18 mouse cellular contexts compared by ENCODE assay signal in the genomic region with DNA sequence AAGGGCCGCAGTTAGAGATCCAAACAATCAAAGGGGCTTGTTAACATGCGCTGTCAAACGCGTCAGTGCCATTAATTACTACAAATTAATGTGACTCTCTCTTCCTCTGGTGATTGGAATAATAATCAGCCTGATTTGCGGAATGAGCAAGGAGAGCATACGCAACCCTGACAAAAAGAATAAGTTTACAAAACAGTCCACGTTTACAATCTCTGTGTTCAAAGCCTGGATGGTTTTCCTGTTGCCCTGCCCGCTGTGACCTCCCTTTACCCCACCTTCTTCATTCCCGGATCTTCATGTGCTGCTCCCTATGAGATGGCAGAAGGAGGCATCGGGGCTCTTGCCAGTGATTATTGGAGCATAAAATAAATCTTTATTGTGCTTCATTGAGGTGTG. TPM values are rescaled to one million over a fixed set of nuclear protein-coding genes. Genes with fewer than 3 reads are reported as not detected.
DNase-seq lines count a peak whose midpoint lies in the region; ATAC-seq and TF ChIP-seq lines count a peak whose summit lies in the region.
"Had no signal": no experiment of that assay in that cellular context is flagged by ENCODE, and none has a peak within 500 bp of the region (broad histone marks: within the 10 kb centered on the region; RNA-seq: fewer than 3 reads in every experiment).

No protein-coding gene starts in this region.

- H3K4me1 ChIP-seq in midbrain, embryonic 12.5 days, result peaks cover 44% of the 10 kb centered on the region
- H3K4me1 ChIP-seq in midbrain, embryonic 14.5 days (ENCODE audit: control insufficient read depth, insufficient read depth, low read length), result peaks cover 4% of the 10 kb centered on the region
- peaks cover 13% of the 10 kb centered on the region for H3K4me1 ChIP-seq in forebrain, embryonic 14.5 days (ENCODE audit: control insufficient read depth, insufficient read depth, low read length)
- H3K4me1 ChIP-seq in intestine, embryonic 16.5 days (ENCODE audit: control insufficient read depth, insufficient read depth, low read length), result 0 out of 2 replicates have a peak, but pooled peaks cover 3% of the 10 kb centered on the region
- no peaks in the 10 kb centered on the region for H3K4me1 ChIP-seq in lung, postnatal 0 days (ENCODE audit: insufficient read depth, low read depth, low read length)

- H3K27me3 ChIP-seq in midbrain, embryonic 12.5 days, result peaks cover 76% of the 10 kb centered on the region
- H3K27me3 ChIP-seq in midbrain, embryonic 14.5 days (ENCODE audit: control insufficient read depth, insufficient read depth, low read length), result peaks cover 21% of the 10 kb centered on the region
- H3K27me3 ChIP-seq in forebrain, embryonic 14.5 days (replicated peaks; ENCODE audit: control insufficient read depth, insufficient read depth, low read length), result peaks cover 38% of the 10 kb centered on the region
- H3K27me3 ChIP-seq in intestine, embryonic 16.5 days (replicated peaks; ENCODE audit: control insufficient read depth, insufficient read depth, low read length), result peaks cover 69% of the 10 kb centered on the region
- H3K27me3 ChIP-seq in lung, postnatal 0 days (replicated peaks; ENCODE audit: insufficient read depth, low read length), result peaks cover 66% of the 10 kb centered on the region
- H3K27me3 ChIP-seq: CH12.LX had no signal

- H3K36me3 ChIP-seq in midbrain, embryonic 12.5 days, result no peaks in the 10 kb centered on the region
- H3K36me3 ChIP-seq in midbrain, embryonic 14.5 days (ENCODE audit: control insufficient read depth, insufficient read depth, low read length), result no peaks in the 10 kb centered on the region
- H3K36me3 ChIP-seq in forebrain, embryonic 14.5 days (ENCODE audit: control insufficient read depth, insufficient read depth, low read length), result no peaks in the 10 kb centered on the region
- H3K36me3 ChIP-seq in intestine, embryonic 16.5 days (ENCODE audit: control insufficient read depth, insufficient read depth, low read length), result no peaks in the 10 kb centered on the region
- no peaks in the 10 kb centered on the region for H3K36me3 ChIP-seq in lung, postnatal 0 days (ENCODE audit: insufficient read depth, low read length)
- H3K36me3 ChIP-seq: liver, embryonic 12.5 days; neural tube, embryonic 13.5 days had no signal

- WGBS in midbrain, embryonic 12.5 days, result 7% methylated on average over 10 of the region's 10 CpGs
- 4% methylated on average over 10 of the region's 10 CpGs for WGBS in midbrain, embryonic 14.5 days
- WGBS in forebrain, embryonic 14.5 days, result 3% methylated on average over 10 of the region's 10 CpGs
- WGBS in intestine, embryonic 16.5 days, result 8% methylated on average over 10 of the region's 10 CpGs
- WGBS in lung, postnatal 0 days, result 12% methylated on average over 10 of the region's 10 CpGs

- H3K9ac ChIP-seq in midbrain, embryonic 12.5 days (replicated peaks), result no peak overlapping the region
- no peak overlapping the region for H3K9ac ChIP-seq in midbrain, embryonic 14.5 days (replicated peaks; ENCODE audit: low read length)
- no peak overlapping the region for H3K9ac ChIP-seq in forebrain, embryonic 14.5 days (ENCODE audit: low read length)
- no peak overlapping the region for H3K9ac ChIP-seq in intestine, embryonic 16.5 days (ENCODE audit: low read depth, low read length)
- no peak overlapping the region for H3K9ac ChIP-seq in lung, postnatal 0 days (replicated peaks; ENCODE audit: low read depth)
- H3K9ac ChIP-seq: liver, embryonic 12.5 days; lung, embryonic 14.5 days; neural tube, embryonic 13.5 days had no signal

- H3K27ac ChIP-seq in midbrain, embryonic 12.5 days (replicated peaks), result 0 out of 2 replicates have a peak overlapping the region, but pooled peaks have one; percentile 35
- no peak overlapping the region for H3K27ac ChIP-seq in midbrain, embryonic 14.5 days (replicated peaks; ENCODE audit: low read depth, low read length)
- H3K27ac ChIP-seq in forebrain, embryonic 14.5 days (ENCODE audit: low read depth, low read length), result no peak overlapping the region
- H3K27ac ChIP-seq in intestine, embryonic 16.5 days (ENCODE audit: low read length), result no peak overlapping the region
- no peak overlapping the region for H3K27ac ChIP-seq in lung, postnatal 0 days (ENCODE audit: low read length)
- H3K27ac ChIP-seq: liver, embryonic 12.5 days; neural tube, embryonic 13.5 days had no signal

- no peak overlapping the region; the same call in 1 of the 2 replicates for H3K4me2 ChIP-seq in midbrain, embryonic 12.5 days (replicated peaks)
- H3K4me2 ChIP-seq in midbrain, embryonic 14.5 days (ENCODE audit: low read length), result no peak overlapping the region
- peak overlapping the region; percentile 61; the same call in 1 of the 2 replicates for H3K4me2 ChIP-seq in forebrain, embryonic 14.5 days (ENCODE audit: low read length)
- H3K4me2 ChIP-seq in intestine, embryonic 16.5 days (ENCODE audit: low read depth, low read length), result no peak overlapping the region
- H3K4me2 ChIP-seq in lung, postnatal 0 days (replicated peaks; ENCODE audit: low read depth, low read length), result no peak overlapping the region
- H3K4me2 ChIP-seq: liver, embryonic 12.5 days; lung, embryonic 14.5 days; neural tube, embryonic 13.5 days had no signal

- peak; percentile 35 for DNase-seq in cerebellum, adult 11 months
- DNase-seq in midbrain, embryonic 14.5 days, result no peak
- DNase-seq in forebrain, embryonic 14.5 days (ENCODE audit: low spot score), result peak; percentile 73
- no peak for DNase-seq in thymus, postnatal 36 days
- DNase-seq in lung, postnatal 0 days (ENCODE audit: low spot score), result no peak
- DNase-seq: adrenal gland, adult 2 months; gastrocnemius, postnatal 10 days; kidney, adult 9 months; kidney, postnatal 36 days; lung, embryonic 14.5 days; thymus, postnatal 25 days had no signal

- ATAC-seq in cerebellum, adult (ENCODE audit: insufficient number of reproducible peaks, low FRiP score, low TSS enrichment), result no peak
- no peak for ATAC-seq in midbrain, embryonic 12.5 days (ENCODE audit: low FRiP score, low read depth)
- ATAC-seq in midbrain, embryonic 14.5 days (ENCODE audit: low FRiP score, low TSS enrichment), result no peak
- ATAC-seq in forebrain, embryonic 14.5 days, result peak; percentile 62
- ATAC-seq in intestine, embryonic 16.5 days, result no peak
- no peak for ATAC-seq in lung, postnatal 0 days
- ATAC-seq: liver, embryonic 12.5 days had no signal

- no peak overlapping the region for H3K4me3 ChIP-seq in midbrain, embryonic 12.5 days
- H3K4me3 ChIP-seq in midbrain, embryonic 14.5 days (replicated peaks; ENCODE audit: low read depth, low read length), result no peak overlapping the region
- no peak overlapping the region for H3K4me3 ChIP-seq in forebrain, embryonic 14.5 days (ENCODE audit: low read depth, low read length)
- H3K4me3 ChIP-seq in intestine, embryonic 16.5 days (ENCODE audit: low read length), result no peak overlapping the region
- H3K4me3 ChIP-seq in lung, postnatal 0 days (ENCODE audit: low read depth, low read length), result no peak overlapping the region
- H3K4me3 ChIP-seq: liver, embryonic 12.5 days; neural tube, embryonic 13.5 days had no signal

- no peaks in the 10 kb centered on the region for H3K9me3 ChIP-seq in midbrain, embryonic 12.5 days
- H3K9me3 ChIP-seq in midbrain, embryonic 14.5 days (ENCODE audit: control insufficient read depth, low read length), result no peaks in the 10 kb centered on the region
- H3K9me3 ChIP-seq in forebrain, embryonic 14.5 days (replicated peaks; ENCODE audit: control insufficient read depth, low read length), result no peaks in the 10 kb centered on the region
- H3K9me3 ChIP-seq in intestine, embryonic 16.5 days (ENCODE audit: control insufficient read depth, low read length), result no peaks in the 10 kb centered on the region
- H3K9me3 ChIP-seq in lung, postnatal 0 days (ENCODE audit: low read length), result no peaks in the 10 kb centered on the region
- H3K9me3 ChIP-seq: liver, embryonic 12.5 days; neural tube, embryonic 13.5 days had no signal

- no peak for TF ChIP-seq EP300 in lung, postnatal 0 days (IDR thresholded peaks at IDR 0.05)

- TF ChIP-seq CTCF in lung, postnatal 0 days (IDR thresholded peaks at IDR 0.05), result no peak

RNA-seq across cellular contexts. Expression of gene Barhl2, which starts 14.1 kb away (rescaled TPM):
- 8.4 and 15.6 TPM in 2 replicates for polyA plus RNA-seq in midbrain, embryonic 12.5 days (2016; fragmentation: Nextera tagmentation; extraction: Ambion mirVana)
- polyA plus RNA-seq in midbrain, embryonic 14.5 days (2014; fragmentation: Nextera tagmentation; extraction: Ambion mirVana), result 12.2 and 14.4 TPM in 2 replicates
- 1.9 and 2.0 TPM in 2 replicates for polyA plus RNA-seq in forebrain, embryonic 14.5 days (2014; fragmentation: Nextera tagmentation; extraction: Ambion mirVana)
- not detected in 2 replicates for polyA plus RNA-seq in intestine, embryonic 16.5 days (2015; fragmentation: Nextera tagmentation; extraction: Ambion mirVana)
- not detected in 2 replicates for polyA plus RNA-seq in lung, postnatal 0 days (2015; fragmentation: Nextera tagmentation; extraction: Ambion mirVana)
- polyA plus RNA-seq: adrenal gland, adult 2 months; heart, postnatal 0 days; liver, embryonic 12.5 days; lung, embryonic 14.5 days had no signal

Comparison
In these comparisons a context has a peak if more than half of its experiments do, and no peak if none do; other contexts are left out.
1. DNase-seq: peak in cerebellum, adult 11 months (single experiment) and forebrain, embryonic 14.5 days (single experiment); none in midbrain, embryonic 14.5 days (single experiment), thymus, postnatal 36 days (0 of 2) and lung, postnatal 0 days (single experiment).